Mouse (Mus musculus) neural tube, embryonic 12.5 days (tissue): ENCODE data around the gene Cpped1. TPM values are rescaled to one million over a fixed set of nuclear protein-coding genes. Genes with fewer than 3 reads are reported as not detected.

Experiments
- ATAC-seq: fragments of 200-750 bp; cut with Nextera tagmentation; 2 replicates; pipeline ENCODE4 v1.8.0; 2017; ENCODE audit warnings: low read depth, mild to moderate bottlenecking, moderate TSS enrichment, moderate library complexity; ENCODE audit not compliant: low FRiP score
- H3K27ac ChIP-seq: fragments of 300-500 bp; sonication (generic); 2 replicates; pipeline ENCODE4 v1.5.1; 2016
- H3K27me3 ChIP-seq: fragments of 300-500 bp; sonication (generic); replicated peaks from 2 replicates; pipeline ENCODE4 v1.6.1; 2016; ENCODE audit warnings: mild to moderate bottlenecking
- H3K36me3 ChIP-seq: fragments of 300-500 bp; sonication (generic); 2 replicates; pipeline ENCODE4 v1.6.1; 2016; ENCODE audit warnings: mild to moderate bottlenecking
- H3K4me1 ChIP-seq: fragments of 300-500 bp; sonication (generic); 2 replicates; pipeline ENCODE4 v1.6.1; 2016
- H3K4me2 ChIP-seq: fragments of 300-500 bp; sonication (generic); replicated peaks from 2 replicates; pipeline ENCODE4 v1.6.1; 2016; ENCODE audit warnings: mild to moderate bottlenecking
- H3K4me3 ChIP-seq: fragments of 300-500 bp; sonication (generic); 2 replicates; pipeline ENCODE4 v1.5.1; 2016
- H3K9ac ChIP-seq: fragments of 300-500 bp; sonication (generic); 2 replicates; pipeline ENCODE4 v1.6.1; 2016; ENCODE audit warnings: mild to moderate bottlenecking
- H3K9me3 ChIP-seq: fragments of 300-500 bp; sonication (generic); 2 replicates; pipeline ENCODE4 v1.6.1; 2016; ENCODE audit warnings: mild to moderate bottlenecking
- WGBS: fragments of 180-500 bp; shearing (Covaris S2); methylation state at CpG from one replicate; pipeline ENCODE4 v1.1.7; 2016; 5-methylcytosine and 5-hydroxymethylcytosine counted together
- polyA plus RNA-seq: library from polyadenylated mRNA; unstranded; fragments of >200 nt; fragmentation: Nextera tagmentation; extraction: Ambion mirVana; gene quantifications from 2 replicates; pipeline ENCODE4 v1.2.1, GENCODE M21; 2016

Gene Cpped1
- polyA plus RNA-seq, 1 experiment from 2014 or later, result 17.8 TPM

DNA sequence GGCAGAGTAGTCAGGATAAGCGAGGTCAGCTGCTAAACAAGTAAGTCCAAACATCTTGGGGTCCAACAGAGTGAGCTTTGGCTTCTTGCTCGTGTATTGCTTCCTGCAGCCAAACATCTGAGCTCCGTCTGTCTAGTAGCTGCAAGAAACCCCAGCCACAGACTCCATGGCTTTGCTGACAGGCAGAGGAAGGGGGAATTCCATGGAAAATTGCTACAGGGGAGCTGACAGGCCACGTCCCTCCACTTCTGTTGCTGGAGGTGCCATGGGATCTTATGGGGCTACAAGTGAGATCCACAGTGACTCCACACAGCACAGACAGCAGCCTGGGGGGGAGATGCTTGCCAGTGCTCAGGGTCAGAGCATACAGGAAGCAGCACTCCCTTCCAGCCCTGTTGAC, 123.4 kb downstream of the Cpped1 start:
- Histone ChIP-seq H3K9me3 (no peaks in the 10 kb centered on the region), H3K27me3 (no peaks in the 10 kb centered on the region), H3K4me1 (no peaks in the 10 kb centered on the region), H3K27ac (no peak overlapping the region), H3K4me3 (no peak overlapping the region), H3K4me2 (no peak overlapping the region), H3K9ac (no peak overlapping the region), H3K36me3 (no peaks in the 10 kb centered on the region)
- no peak for ATAC-seq
- 76% methylated on average over 4 of the region's 4 CpGs for WGBS

DNA sequence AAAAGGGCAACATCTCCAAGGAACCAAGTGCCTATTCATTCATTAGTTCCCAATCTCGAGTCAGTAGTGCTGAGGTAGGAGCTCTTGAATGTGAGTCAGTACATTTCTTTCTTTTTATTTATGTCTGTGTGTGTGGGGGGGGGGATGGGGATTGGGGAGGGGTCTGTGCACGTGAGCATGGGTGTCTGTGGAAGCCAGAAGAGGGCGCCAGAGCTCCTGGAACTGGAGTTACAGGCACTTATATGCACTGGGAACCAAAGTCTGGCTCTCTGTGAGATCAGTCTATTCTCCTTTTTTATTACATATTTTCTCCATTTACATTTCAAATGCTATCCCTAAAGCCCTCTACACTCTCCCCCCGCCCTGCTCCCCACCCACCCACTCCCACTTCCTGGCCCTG, 124.9 kb downstream of the Cpped1 start:
- ATAC-seq, result no peak
- no peak overlapping the region for H3K9ac ChIP-seq
- WGBS, result 64% methylated on average over 4 of the region's 4 CpGs

DNA sequence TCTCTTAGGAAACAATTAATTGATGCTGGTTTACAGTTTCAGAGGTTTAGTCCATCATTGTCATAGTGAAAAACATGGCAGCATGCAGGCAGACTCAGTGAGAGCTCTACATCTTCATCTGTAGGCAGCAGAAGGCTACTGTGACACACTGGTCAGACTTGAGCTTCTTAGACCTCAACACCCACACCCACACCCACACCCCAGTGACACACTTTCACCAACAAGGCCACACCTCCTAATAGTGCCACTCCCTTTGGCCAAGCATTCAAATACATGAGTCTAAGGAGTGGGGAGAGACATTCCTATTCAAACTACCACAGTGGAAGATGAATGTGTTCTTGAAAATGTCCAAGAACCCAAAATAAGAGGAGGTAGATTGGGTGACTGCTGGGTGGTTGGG, 125.9 kb downstream of the Cpped1 start:
- H3K4me1 ChIP-seq, result no peaks in the 10 kb centered on the region
- no peak for ATAC-seq
- no peaks in the 10 kb centered on the region for H3K36me3 ChIP-seq
- no peak overlapping the region for H3K9ac ChIP-seq
- no peak overlapping the region for H3K4me2 ChIP-seq
- no peak overlapping the region for H3K27ac ChIP-seq
- H3K27me3 ChIP-seq, result no peaks in the 10 kb centered on the region
- H3K4me3 ChIP-seq, result no peak overlapping the region
- H3K9me3 ChIP-seq, result no peaks in the 10 kb centered on the region

More for the DNA sequence above, 124.9 kb downstream of the Cpped1 start:
- Histone ChIP-seq H3K27ac (no peak overlapping the region), H3K4me2 (no peak overlapping the region), H3K27me3 (no peaks in the 10 kb centered on the region), H3K9me3 (no peaks in the 10 kb centered on the region), H3K4me3 (no peak overlapping the region), H3K4me1 (no peaks in the 10 kb centered on the region), H3K36me3 (no peaks in the 10 kb centered on the region)

DNA sequence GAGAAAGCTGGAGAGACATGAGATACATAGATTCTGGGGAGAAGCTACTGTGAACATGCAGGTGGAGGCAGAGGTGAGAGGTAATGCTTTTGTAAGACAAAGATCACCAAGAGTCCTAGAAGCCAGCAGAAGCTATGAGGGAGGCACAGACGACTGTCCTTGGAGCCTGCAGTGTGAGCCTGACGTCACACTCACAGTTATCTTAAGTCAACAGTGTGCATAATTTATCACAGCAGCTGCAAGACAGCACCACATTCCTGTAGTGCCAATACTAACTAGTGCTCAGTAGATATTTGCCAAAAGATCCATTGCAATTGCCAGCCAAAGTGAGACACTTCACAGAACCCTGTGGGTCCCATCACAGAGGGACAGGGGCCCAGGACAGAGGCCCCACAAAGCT, 127.2 kb downstream of the Cpped1 start:
- H3K9me3 ChIP-seq, result no peaks in the 10 kb centered on the region
- H3K4me3 ChIP-seq, result no peak overlapping the region
- H3K27ac ChIP-seq, result no peak overlapping the region
- H3K4me1 ChIP-seq, result no peaks in the 10 kb centered on the region
- WGBS, result 43% methylated on average over 2 of the region's 2 CpGs
- H3K4me2 ChIP-seq, result no peak overlapping the region
- H3K9ac ChIP-seq, result no peak overlapping the region
- no peak for ATAC-seq
- H3K27me3 ChIP-seq, result no peaks in the 10 kb centered on the region
- H3K36me3 ChIP-seq, result no peaks in the 10 kb centered on the region

DNA sequence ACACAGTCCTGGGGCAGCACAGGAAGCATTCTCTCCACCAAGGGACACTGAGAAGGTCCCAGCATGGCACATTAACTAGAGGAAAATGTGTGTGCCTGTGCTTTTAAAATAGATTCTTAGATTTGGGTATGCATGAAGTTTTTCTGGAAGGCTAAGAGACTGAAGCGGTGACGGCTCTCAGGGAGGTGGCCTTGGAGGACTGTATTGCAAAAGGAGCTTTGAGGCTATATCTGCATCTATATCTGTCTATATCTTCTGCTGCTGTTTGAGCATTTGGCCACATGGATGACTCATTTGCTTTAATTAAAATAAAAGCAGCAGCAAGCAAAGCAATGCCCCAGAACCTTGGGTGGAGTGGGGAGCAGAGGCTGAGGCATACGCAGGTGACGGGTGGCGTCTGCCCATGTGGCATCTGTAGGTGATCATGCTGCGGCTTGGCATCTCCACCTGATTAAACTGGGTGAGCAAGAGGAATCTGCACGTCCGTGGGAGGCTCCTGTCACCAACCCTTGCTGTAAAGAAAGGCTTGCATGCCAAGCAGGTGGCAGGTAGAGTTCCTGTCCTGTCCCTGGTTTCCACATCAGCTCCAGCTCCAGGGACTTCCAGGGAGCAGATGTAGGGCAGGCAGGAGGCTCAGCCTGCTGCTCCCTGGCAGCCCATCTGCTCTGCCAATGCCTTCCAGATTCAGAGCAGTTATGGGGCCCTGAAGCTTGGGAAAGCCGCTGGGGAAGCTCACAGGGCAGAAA, 130.4 kb downstream of the Cpped1 start:
- Histone ChIP-seq H3K27ac (no peak overlapping the region), H3K9ac (no peak overlapping the region), H3K4me1 (no peaks in the 10 kb centered on the region), H3K4me3 (no peak overlapping the region), H3K4me2 (no peak overlapping the region), H3K9me3 (no peaks in the 10 kb centered on the region), H3K27me3 (no peaks in the 10 kb centered on the region), H3K36me3 (no peaks in the 10 kb centered on the region)
- no peak for ATAC-seq
- 85% methylated on average over 9 of the region's 9 CpGs for WGBS

DNA sequence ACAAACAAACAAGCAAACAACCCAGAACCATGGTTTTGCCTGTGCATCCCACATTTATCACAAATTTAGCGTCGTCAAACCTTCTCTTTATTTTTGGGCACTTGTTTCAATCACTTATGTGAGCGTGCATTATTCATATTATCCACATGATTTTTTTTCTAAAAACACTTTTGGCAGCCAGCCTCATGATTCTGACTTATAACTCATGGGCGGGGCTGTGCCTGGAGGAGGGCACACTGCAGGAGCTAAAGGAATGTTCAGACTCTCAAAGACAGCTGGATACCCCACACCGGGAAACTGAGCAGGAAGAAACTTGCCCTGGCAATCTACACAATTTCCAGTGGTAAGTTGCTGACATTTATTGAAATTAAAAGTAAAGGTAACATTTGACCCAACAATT, 131.1 kb downstream of the Cpped1 start:
- Histone ChIP-seq H3K9me3 (no peaks in the 10 kb centered on the region), H3K27ac (no peak overlapping the region), H3K9ac (no peak overlapping the region), H3K27me3 (no peaks in the 10 kb centered on the region), H3K4me3 (no peak overlapping the region), H3K36me3 (no peaks in the 10 kb centered on the region), H3K4me1 (no peaks in the 10 kb centered on the region), H3K4me2 (no peak overlapping the region)
- WGBS, result 89% methylated on average over 5 of the region's 5 CpGs
- no peak for ATAC-seq

DNA sequence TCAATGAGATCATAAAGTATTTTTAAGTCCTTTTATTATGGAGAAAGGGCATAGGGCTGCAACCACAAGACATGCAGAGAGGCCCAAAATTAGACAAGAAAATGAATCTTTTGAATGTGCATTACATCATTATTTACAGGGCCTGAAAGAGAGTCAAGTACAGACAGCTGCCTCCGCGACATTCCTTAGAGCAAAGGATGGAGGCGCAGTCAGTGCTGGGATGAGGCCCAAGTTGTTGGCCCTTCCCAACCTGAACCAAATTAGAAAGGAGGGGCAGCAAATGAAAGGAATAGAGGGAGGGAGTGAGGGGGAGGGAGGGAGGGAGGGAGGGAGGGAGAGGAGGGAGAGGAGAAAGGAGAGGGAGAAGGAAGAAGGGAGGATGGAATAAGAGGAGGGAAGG, 132.7 kb downstream of the Cpped1 start:
- no peak overlapping the region for H3K27ac ChIP-seq
- H3K9ac ChIP-seq, result no peak overlapping the region
- no peak overlapping the region for H3K4me2 ChIP-seq
- no peaks in the 10 kb centered on the region for H3K9me3 ChIP-seq
- 79% methylated on average over 3 of the region's 3 CpGs for WGBS
- no peaks in the 10 kb centered on the region for H3K4me1 ChIP-seq
- H3K27me3 ChIP-seq, result no peaks in the 10 kb centered on the region
- no peak overlapping the region for H3K4me3 ChIP-seq
- ATAC-seq, result no peak
- H3K36me3 ChIP-seq, result no peaks in the 10 kb centered on the region

DNA sequence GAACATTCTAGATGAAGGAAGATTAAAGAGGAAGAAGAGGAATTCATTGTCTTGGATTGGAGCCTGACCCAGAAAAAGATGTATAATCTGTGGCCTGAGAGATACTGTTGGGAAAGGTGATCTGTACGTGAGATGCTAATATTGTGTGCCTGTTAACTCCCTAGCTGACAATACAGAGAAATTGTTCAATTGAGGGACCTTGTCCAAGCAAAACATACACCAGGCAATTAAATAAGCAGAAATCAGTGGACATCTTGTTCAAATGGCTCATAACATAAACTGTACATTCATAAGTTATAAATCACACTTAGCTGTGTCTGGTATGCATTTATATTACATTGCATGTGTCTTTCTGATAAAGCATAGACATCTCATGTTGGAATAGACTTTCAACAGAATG, 134.9 kb downstream of the Cpped1 start:
- Histone ChIP-seq H3K36me3 (no peaks in the 10 kb centered on the region), H3K4me1 (no peaks in the 10 kb centered on the region), H3K4me3 (no peak overlapping the region), H3K9me3 (no peaks in the 10 kb centered on the region), H3K4me2 (no peak overlapping the region), H3K9ac (no peak overlapping the region), H3K27me3 (no peaks in the 10 kb centered on the region), H3K27ac (no peak overlapping the region)
- 89% methylated on average over 1 of the region's 1 CpGs for WGBS
- no peak for ATAC-seq

DNA sequence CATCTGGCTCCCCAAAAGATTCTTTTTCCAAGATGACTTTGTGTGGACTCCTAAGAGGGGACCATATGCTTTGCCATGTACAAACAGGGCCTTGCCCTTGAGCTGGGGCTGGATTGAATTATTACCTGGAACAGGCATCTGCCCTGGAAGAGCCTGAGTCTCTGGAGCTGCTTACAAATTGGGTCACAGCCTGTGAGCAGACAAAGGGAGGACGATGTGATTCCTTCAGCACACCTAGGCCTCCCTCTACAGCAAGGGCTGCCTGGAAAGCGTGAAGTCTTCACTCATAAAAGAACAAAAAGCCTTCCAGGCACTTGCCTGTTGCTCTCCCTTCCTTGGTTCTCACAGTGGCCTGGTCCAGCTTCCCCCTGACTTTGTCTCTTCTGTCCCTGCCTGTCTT, 136.9 kb downstream of the Cpped1 start:
- H3K27ac ChIP-seq, result no peak overlapping the region
- no peak overlapping the region for H3K9ac ChIP-seq
- H3K27me3 ChIP-seq, result no peaks in the 10 kb centered on the region
- H3K36me3 ChIP-seq, result no peaks in the 10 kb centered on the region
- H3K4me1 ChIP-seq, result no peaks in the 10 kb centered on the region
- H3K4me3 ChIP-seq, result no peak overlapping the region
- no peaks in the 10 kb centered on the region for H3K9me3 ChIP-seq
- 59% methylated on average over 2 of the region's 2 CpGs for WGBS
- ATAC-seq, result no peak
- no peak overlapping the region for H3K4me2 ChIP-seq

DNA sequence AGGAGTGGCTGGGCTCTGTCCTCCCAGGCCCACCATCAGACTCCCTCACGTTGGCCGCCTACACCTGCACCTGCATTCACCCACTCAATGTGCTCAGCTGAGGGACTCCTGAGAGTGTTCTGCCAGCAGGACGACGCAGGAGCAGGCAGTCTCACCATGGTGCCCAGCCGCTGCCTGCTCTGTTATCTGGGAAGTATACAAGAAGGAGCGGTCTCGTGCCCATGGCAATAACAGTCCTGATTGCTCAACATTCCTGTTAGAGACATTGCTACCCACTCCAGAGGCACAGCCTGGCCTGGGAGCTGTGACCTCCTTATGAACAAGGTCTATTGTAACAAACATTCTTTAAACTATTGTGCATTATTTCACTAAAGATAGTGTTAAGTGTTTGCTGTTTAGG, 151.3 kb downstream of the Cpped1 start:
- no peak overlapping the region for H3K4me3 ChIP-seq
- no peak overlapping the region for H3K27ac ChIP-seq
- no peak overlapping the region for H3K4me2 ChIP-seq
- H3K27me3 ChIP-seq, result no peaks in the 10 kb centered on the region
- ATAC-seq, result no peak
- WGBS, result 88% methylated on average over 7 of the region's 7 CpGs
- no peaks in the 10 kb centered on the region for H3K4me1 ChIP-seq
- H3K36me3 ChIP-seq, result 0 out of 2 replicates have a peak, but pooled peaks cover 4% of the 10 kb centered on the region
- no peak overlapping the region for H3K9ac ChIP-seq
- H3K9me3 ChIP-seq, result no peaks in the 10 kb centered on the region

DNA sequence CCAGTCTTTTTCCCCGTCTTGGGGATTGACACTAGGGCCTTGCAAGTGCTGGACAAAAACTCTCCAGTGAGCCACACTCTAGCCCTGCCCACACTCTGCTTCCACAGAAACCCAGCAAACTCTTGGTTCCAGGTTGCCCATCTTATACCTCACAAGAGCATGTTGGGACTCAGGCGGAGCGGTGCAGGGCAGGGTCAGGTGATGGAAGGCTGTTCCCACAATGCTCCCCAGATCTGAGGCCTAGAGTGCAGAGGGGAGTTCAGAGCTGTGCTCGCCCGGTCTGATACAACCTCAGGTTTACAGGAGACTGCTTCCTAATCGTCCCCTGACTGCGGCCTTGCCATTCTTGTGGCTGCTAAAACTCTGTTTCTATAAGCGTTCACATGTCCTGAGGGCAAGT, 151.8 kb downstream of the Cpped1 start:
- Histone ChIP-seq H3K4me3 (no peak overlapping the region), H3K4me2 (no peak overlapping the region), H3K9ac (no peak overlapping the region), H3K27me3 (no peaks in the 10 kb centered on the region), H3K27ac (no peak overlapping the region), H3K36me3 (0 out of 2 replicates have a peak, but pooled peaks cover 4% of the 10 kb centered on the region), H3K4me1 (no peaks in the 10 kb centered on the region), H3K9me3 (no peaks in the 10 kb centered on the region)
- 93% methylated on average over 8 of the region's 8 CpGs for whole genome bisulfite sequencing
- no peak for ATAC-seq

DNA sequence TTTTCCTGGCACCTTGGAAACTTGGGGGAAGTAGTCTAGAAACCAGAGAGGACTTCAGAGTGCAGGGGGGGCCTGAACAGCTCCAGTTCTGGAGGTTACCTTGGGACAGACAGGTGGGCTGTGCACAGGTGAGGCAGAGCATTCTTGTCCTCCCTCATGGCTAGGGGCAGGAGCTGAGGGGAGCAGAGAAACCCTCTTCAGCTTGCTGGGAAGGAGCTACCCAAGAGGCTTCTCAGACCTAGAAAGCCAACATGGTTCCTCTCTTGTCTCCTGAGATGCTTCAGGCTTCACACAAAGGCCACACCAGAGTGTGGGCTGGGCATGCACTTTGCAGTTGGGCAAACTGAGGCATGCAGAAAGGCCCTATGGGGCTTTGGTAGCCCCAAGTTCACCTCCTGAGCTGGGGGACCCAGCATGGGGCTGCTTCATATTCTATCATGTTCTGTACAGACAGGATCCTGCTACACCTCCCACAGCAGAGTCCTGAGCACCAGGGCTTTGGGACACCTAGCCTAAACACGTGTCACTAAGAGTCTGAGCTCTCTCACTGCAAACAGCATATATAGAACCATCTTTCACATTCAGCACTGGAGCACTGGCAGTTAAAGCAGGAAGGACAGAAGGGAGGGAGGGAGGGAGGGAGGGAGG, 152.5 kb downstream of the Cpped1 start:
- ATAC-seq, result no peak
- Histone ChIP-seq H3K36me3 (0 out of 2 replicates have a peak, but pooled peaks cover 4% of the 10 kb centered on the region), H3K4me3 (no peak overlapping the region), H3K9me3 (no peaks in the 10 kb centered on the region), H3K27ac (no peak overlapping the region), H3K4me2 (no peak overlapping the region), H3K9ac (no peak overlapping the region), H3K27me3 (no peaks in the 10 kb centered on the region), H3K4me1 (no peaks in the 10 kb centered on the region)
- WGBS, result 63% methylated on average over 1 of the region's 1 CpGs
